Mouse (Mus musculus) intestine, embryonic 16.5 days (tissue): ENCODE data around the gene Capzb. TPM values are rescaled to one million over a fixed set of nuclear protein-coding genes. Genes with fewer than 3 reads are reported as not detected.

Source experiments
- ATAC-seq: fragments of 200-750 bp; cut with Nextera tagmentation; 2 replicates; pipeline ENCODE4 v1.8.0; 2017; ENCODE audit warnings: moderate TSS enrichment, moderate library complexity
- H3K27ac ChIP-seq: fragments of 300-500 bp; sonication (generic); 2 replicates; pipeline ENCODE4 v1.5.1; 2014; ENCODE audit warnings: mild to moderate bottlenecking, low read length
- H3K27me3 ChIP-seq: fragments of 300-500 bp; sonication (generic); replicated peaks from 2 replicates; pipeline ENCODE4 v1.6.1; 2014; ENCODE audit warnings: low read length, control low read depth, mixed read lengths; ENCODE audit not compliant: control insufficient read depth, insufficient read depth
- H3K36me3 ChIP-seq: fragments of 300-500 bp; sonication (generic); 2 replicates; pipeline ENCODE4 v1.6.1; 2014; ENCODE audit warnings: low read length, control low read depth; ENCODE audit not compliant: control insufficient read depth, insufficient read depth
- H3K4me1 ChIP-seq: fragments of 300-500 bp; sonication (generic); 2 replicates; pipeline ENCODE4 v1.6.1; 2014; ENCODE audit warnings: low read length, control low read depth, mixed read lengths; ENCODE audit not compliant: control insufficient read depth, insufficient read depth
- H3K4me2 ChIP-seq: fragments of 300-500 bp; sonication (generic); 2 replicates; pipeline ENCODE4 v1.6.1; 2014; ENCODE audit warnings: low read depth, low read length, control low read depth
- H3K4me3 ChIP-seq: fragments of 300-500 bp; sonication (generic); 2 replicates; pipeline ENCODE4 v1.5.1; 2014; ENCODE audit warnings: mild to moderate bottlenecking, low read length
- H3K9ac ChIP-seq: fragments of 300-500 bp; sonication (generic); 2 replicates; pipeline ENCODE4 v1.6.1; 2014; ENCODE audit warnings: low read depth, low read length
- H3K9me3 ChIP-seq: fragments of 300-500 bp; sonication (generic); 2 replicates; pipeline ENCODE4 v1.6.1; 2016; ENCODE audit warnings: low read length, control low read depth; ENCODE audit not compliant: control insufficient read depth
- WGBS: fragments of 180-500 bp; shearing (Covaris S2); extraction: QIAGEN DNeasy Blood & Tissue Kit; methylation state at CpG from one replicate; pipeline ENCODE4 v1.1.7; 2014; 5-methylcytosine and 5-hydroxymethylcytosine counted together
- polyA plus RNA-seq: library from polyadenylated mRNA; unstranded; fragments of >200 nt; fragmentation: Nextera tagmentation; extraction: Ambion mirVana; gene quantifications from 2 replicates; pipeline ENCODE4 v1.2.1, GENCODE M21; 2015

Capzb gene
- polyA plus RNA-seq, 1 experiment from 2014 or later = 454 TPM

GRCm38 (mm10) chr4:139213935-139214371 lies 21.3 kb downstream of the Capzb start:
- no peak for ATAC-seq
- H3K9me3 ChIP-seq = no peaks in the 10 kb centered on the region
- peaks cover 61% of the 10 kb centered on the region for H3K4me1 ChIP-seq
- no peak overlapping the region for H3K4me3 ChIP-seq
- H3K27me3 ChIP-seq = no peaks in the 10 kb centered on the region
- 66% methylated on average over 11 of the region's 11 CpGs for WGBS
- H3K4me2 ChIP-seq = no peak overlapping the region
- 0 out of 2 replicates have a peak overlapping the region, but pooled peaks have one; percentile 27 for H3K27ac ChIP-seq
- H3K9ac ChIP-seq = no peak overlapping the region
- no peaks in the 10 kb centered on the region; the same call in 1 of the 2 replicates for H3K36me3 ChIP-seq

- WGBS = 69% methylated on average over 9 of the region's 9 CpGs
Measured at GRCm38 (mm10) chr4:139216566-139216965, 23.9 kb downstream of the Capzb start.

GRCm38 (mm10) chr4:139218539-139218938 lies 25.8 kb downstream of the Capzb start:
- H3K9ac ChIP-seq = no peak overlapping the region
- H3K27me3 ChIP-seq = no peaks in the 10 kb centered on the region
- H3K4me3 ChIP-seq = no peak overlapping the region
- no peak overlapping the region for H3K27ac ChIP-seq
- no peaks in the 10 kb centered on the region for H3K36me3 ChIP-seq
- ATAC-seq = no peak
- peaks cover 23% of the 10 kb centered on the region for H3K4me1 ChIP-seq
- no peak overlapping the region for H3K4me2 ChIP-seq
- no peaks in the 10 kb centered on the region for H3K9me3 ChIP-seq
- WGBS = 85% methylated on average over 3 of the region's 3 CpGs

More at GRCm38 (mm10) chr4:139216566-139216965, 23.9 kb downstream of the Capzb start:
- Histone ChIP-seq H3K27ac (no peak overlapping the region), H3K27me3 (no peaks in the 10 kb centered on the region), H3K4me3 (no peak overlapping the region), H3K4me2 (no peak overlapping the region), H3K9me3 (no peaks in the 10 kb centered on the region), H3K4me1 (peaks cover 42% of the 10 kb centered on the region), H3K9ac (no peak overlapping the region), H3K36me3 (no peaks in the 10 kb centered on the region)
- ATAC-seq = no peak

GRCm38 (mm10) chr4:139219656-139220055 lies 27.0 kb downstream of the Capzb start:
- H3K4me1 ChIP-seq = peaks cover 14% of the 10 kb centered on the region
- WGBS = 90% methylated on average over 4 of the region's 4 CpGs
- no peaks in the 10 kb centered on the region for H3K27me3 ChIP-seq
- no peaks in the 10 kb centered on the region for H3K36me3 ChIP-seq
- H3K9me3 ChIP-seq = no peaks in the 10 kb centered on the region
- no peak overlapping the region for H3K9ac ChIP-seq
- ATAC-seq = no peak
- no peak overlapping the region for H3K4me2 ChIP-seq
- H3K4me3 ChIP-seq = no peak overlapping the region
- H3K27ac ChIP-seq = no peak overlapping the region

GRCm38 (mm10) chr4:139220978-139221377 lies 28.3 kb downstream of the Capzb start:
- H3K4me2 ChIP-seq = no peak overlapping the region
- no peak overlapping the region for H3K9ac ChIP-seq
- H3K4me1 ChIP-seq = peaks cover 18% of the 10 kb centered on the region
- H3K4me3 ChIP-seq = no peak overlapping the region
- H3K27ac ChIP-seq = no peak overlapping the region
- H3K36me3 ChIP-seq = no peaks in the 10 kb centered on the region
- H3K27me3 ChIP-seq = no peaks in the 10 kb centered on the region
- no peaks in the 10 kb centered on the region for H3K9me3 ChIP-seq
- no peak for ATAC-seq
- WGBS = 92% methylated on average over 4 of the region's 4 CpGs

- H3K4me2 ChIP-seq = no peak overlapping the region
- WGBS = 88% methylated on average over 4 of the region's 4 CpGs
- no peak overlapping the region for H3K4me3 ChIP-seq
- H3K27me3 ChIP-seq = no peaks in the 10 kb centered on the region
- peaks cover 20% of the 10 kb centered on the region for H3K4me1 ChIP-seq
- no peak for ATAC-seq
- H3K27ac ChIP-seq = no peak overlapping the region
- 0 out of 2 replicates have a peak, but pooled peaks cover 7% of the 10 kb centered on the region for H3K36me3 ChIP-seq
- H3K9ac ChIP-seq = no peak overlapping the region
- H3K9me3 ChIP-seq = no peaks in the 10 kb centered on the region
Measured at GRCm38 (mm10) chr4:139221837-139222236, 29.1 kb downstream of the Capzb start.

GRCm38 (mm10) chr4:139225115-139225514 lies 32.4 kb downstream of the Capzb start:
- WGBS = 70% methylated on average over 5 of the region's 5 CpGs
- Histone ChIP-seq H3K27ac (no peak overlapping the region), H3K9me3 (no peaks in the 10 kb centered on the region), H3K9ac (no peak overlapping the region), H3K27me3 (no peaks in the 10 kb centered on the region), H3K4me1 (peaks cover 31% of the 10 kb centered on the region), H3K4me3 (no peak overlapping the region), H3K4me2 (no peak overlapping the region), H3K36me3 (0 out of 2 replicates have a peak, but pooled peaks cover 7% of the 10 kb centered on the region)
- ATAC-seq = no peak

- Histone ChIP-seq H3K9me3 (no peaks in the 10 kb centered on the region), H3K4me3 (no peak overlapping the region), H3K27me3 (no peaks in the 10 kb centered on the region), H3K4me1 (peaks cover 39% of the 10 kb centered on the region), H3K4me2 (no peak overlapping the region), H3K27ac (no peak overlapping the region), H3K9ac (no peak overlapping the region), H3K36me3 (0 out of 2 replicates have a peak, but pooled peaks cover 7% of the 10 kb centered on the region)
- WGBS = 88% methylated on average over 4 of the region's 4 CpGs
- ATAC-seq = no peak
Measured at GRCm38 (mm10) chr4:139225944-139226343, 33.2 kb downstream of the Capzb start.

GRCm38 (mm10) chr4:139226504-139227216 lies 34.0 kb downstream of the Capzb start:
- Histone ChIP-seq H3K4me3 (no peak overlapping the region), H3K27ac (no peak overlapping the region), H3K27me3 (no peaks in the 10 kb centered on the region), H3K4me1 (peaks cover 46% of the 10 kb centered on the region), H3K9me3 (no peaks in the 10 kb centered on the region), H3K36me3 (0 out of 2 replicates have a peak, but pooled peaks cover 7% of the 10 kb centered on the region), H3K9ac (no peak overlapping the region), H3K4me2 (no peak overlapping the region)
- 71% methylated on average over 13 of the region's 13 CpGs for WGBS
- no peak for ATAC-seq
